Mouse (Mus musculus) lung, adult 18-20 months (tissue): ENCODE measurements around the gene Rsad1.

ENCODE experiments used
- DNase-seq, 2 experiments: peaks; one replicate each; pipeline ENCODE4 v3.0.0; 2022; ENCODE audit warnings: mixed read lengths in 2 of 2

Gene Rsad1

DNA sequence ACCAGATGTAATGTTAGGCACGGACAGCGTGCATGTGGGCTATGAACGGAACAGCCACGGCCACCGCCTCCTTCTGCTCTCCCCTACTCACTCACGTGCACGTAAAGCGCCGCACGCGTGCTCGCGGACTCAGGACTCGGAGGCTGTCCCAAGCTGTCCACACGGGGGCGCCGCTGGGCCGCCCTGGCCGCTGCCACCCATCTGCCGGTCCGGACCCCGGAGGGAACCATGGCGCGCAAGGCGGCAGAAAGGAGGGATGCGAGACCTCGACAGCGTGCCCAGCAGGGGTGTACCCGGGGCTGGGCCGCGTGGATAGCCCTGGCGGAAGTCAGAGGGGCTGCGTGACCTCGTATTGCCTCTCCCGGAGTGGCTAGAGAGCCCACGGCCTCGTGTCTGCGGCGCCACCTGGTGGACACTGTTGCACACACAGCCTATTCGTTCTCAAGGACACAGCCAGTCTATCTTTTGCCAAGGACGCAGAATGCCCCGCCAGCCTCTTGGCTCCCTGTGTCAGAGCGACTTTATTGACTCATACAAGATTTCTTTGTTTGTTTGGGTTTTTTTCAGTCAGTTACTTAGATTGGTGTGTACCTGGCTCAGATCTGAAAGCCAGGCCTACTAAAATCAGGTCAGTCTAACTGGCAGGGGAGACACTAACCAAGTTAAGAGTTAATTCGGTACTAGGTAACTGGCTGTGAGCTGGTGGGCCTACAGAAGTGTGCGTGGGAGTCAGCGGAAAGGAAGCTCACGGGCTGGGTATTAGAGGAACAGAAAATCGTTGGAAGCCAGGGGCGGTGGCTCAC, at the start of gene Rsad1:
Rsad1 (minus strand) TSS at position 368 of the 803 bp plus-strand sequence.
- DNase-seq, result peak; percentile 93 to 94

DNA sequence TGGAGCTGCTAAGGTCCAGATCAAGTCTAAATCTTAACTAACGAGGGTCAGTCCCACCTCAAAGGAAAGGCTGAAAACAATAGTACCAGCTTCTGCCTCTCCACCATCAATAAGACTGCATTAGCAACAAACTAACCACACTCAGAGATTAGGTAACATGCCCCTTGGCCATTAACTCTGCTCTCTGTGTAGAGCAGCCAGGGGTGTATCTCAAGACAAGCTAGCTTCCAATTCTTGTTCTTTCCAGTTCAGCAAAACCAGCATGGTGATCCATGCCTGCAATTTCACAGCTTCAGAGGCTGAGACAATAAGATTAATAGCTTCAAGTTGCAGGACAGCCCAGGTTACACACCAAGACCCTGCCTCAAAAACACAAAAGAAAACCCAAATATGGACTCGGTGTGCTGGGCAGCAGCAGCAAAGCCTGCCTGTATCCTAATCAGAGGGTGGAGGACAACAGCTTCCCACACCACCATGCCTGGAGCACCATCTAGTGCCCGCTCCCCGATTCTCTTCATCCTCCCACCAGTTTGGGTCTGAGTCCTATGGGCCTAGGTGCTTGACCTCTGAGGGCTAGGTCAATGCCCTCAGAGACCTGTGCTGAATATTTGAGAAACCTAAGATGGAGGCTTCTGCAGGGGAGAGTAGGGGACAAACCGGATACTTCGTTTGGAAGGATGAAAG, 49.5 kb upstream of the Rsad1 start:
- DNase-seq, result no peak

DNA sequence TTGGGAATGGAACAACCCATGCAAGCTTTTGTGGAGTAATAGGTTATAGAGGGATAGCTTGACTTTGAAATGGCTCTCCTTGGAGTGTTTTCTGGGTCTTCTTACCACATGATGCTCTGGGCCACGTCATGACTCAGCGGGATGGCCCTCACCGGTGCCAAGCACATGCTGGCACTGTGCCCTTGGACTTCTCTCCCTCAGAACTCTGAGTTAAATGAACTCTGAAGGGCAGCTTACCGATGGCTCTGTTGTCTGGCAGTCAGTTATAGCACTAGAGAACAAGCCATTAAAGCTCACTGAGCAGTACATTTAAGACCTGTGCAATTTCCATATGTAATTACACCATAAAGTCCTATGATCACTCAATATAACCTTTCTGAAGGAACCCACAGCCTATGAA, 48.3 kb upstream of the Rsad1 start:
- DNase-seq, result peak; percentile 20 to 33

DNA sequence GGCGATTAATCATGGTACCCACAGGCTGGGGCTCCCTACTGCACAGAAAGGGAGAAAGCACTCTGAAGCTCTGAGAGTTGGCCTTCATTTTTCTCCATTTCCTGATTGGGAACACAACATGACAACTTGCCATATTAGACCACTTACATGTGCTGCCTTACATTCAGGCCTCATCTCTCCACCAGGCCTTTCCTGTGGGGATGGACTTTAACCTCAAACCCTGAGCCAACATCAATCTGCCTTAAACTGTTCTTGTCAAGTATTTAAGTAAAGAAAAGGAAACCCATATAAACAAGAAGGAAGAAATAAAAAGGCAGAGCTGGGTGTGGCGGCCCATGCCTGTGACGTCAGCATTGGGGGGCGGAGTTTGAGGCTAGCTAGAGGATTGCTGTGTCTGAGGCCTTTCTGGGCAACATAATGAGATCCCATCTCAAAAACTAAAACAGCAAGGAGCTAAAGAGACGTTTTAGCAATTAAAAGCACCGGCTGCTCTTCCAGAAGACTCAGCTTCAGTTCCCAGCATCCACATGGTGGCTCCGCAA, 47.3 kb upstream of the Rsad1 start:
- DNase-seq, result peak; percentile 46 to 47

DNA sequence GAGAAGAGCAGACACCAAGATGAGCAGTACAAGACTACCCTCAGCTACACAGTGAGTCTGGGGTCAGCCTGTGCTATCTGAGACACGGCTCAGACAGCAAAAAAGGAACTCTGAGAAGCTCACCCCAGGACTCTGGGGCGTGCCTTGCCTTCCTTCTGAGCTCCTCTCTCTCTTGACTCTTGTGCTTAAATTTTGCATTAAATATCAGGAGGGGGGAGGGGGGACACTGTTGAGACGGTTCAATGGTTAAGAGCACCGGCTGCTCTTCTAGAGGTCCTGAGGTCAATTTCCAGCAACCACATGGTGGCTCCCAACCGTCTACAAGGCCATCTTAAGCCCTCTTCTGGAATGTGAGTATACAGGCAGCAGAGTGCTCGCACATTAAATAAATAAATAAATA, 38.5 kb upstream of the Rsad1 start:
- DNase-seq, result no peak

DNA sequence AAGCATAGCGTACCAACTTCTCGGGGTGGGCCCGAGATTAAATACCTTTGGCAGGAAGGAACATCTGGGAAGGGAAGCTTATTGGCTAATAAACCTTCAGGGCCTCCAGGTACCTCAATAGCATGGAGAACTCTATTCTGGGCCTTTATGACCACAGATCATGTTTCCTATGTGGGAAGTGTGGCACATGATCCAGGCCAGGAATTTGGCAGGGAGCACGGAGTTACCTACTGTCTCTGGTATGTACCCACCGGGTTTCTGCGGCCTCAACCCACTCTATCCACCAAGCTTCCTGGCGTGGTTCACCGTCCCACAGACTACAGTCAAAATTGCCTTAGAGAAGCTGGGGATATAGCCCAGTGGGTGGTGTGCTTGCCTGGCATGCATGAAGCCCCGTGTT, 36.0 kb upstream of the Rsad1 start:
- no peak for DNase-seq

DNA sequence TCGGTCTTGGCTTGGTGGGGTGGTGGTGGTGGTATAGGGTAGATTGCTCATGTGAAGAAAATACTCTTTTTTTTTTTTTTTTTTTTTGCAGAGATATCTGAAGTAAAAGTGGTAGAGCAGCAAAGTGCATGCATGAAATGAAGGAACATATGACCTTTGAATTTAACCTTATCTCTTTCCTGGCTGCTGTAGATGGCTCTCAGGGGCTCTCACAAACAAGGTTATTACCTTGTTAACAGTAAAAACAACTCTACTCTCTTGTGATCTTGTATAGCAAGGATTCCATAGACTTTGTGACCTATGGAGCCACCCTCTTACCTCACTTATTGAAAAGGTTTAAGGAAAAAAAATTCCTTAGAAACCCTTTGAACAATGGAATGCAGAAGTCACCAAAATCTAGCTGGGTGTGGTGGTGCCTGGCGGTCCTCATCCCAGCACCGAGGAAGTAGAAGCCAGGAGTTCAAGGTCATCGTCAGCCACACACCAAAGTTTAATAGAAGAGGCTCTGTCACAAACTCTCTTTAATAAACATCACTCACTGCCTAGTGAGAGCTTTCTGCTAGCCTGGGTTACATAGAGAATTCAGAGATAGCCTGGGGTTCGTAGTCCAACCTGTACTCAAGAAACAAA, 31.2 kb upstream of the Rsad1 start:
- no peak for DNase-seq

DNA sequence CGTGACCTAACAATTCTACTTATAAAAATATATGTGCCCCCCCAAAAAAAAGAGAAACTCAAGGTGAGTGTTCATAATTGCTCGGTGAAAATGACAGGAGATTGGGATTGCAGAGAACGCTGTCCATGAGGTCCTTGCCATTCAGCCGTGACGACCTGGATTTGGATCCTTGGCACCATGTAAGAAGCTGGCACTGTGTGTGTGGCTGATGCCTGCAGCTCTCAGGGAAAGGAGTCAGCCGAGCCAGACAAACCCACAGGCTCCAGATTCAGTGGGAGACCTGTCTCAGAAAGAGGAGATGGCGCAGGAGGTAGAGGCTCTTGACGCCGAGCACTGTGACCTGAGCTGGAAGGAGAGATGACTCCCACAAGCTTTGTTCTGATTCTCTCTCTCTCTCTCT, 27.3 kb upstream of the Rsad1 start:
- no peak for DNase-seq

DNA sequence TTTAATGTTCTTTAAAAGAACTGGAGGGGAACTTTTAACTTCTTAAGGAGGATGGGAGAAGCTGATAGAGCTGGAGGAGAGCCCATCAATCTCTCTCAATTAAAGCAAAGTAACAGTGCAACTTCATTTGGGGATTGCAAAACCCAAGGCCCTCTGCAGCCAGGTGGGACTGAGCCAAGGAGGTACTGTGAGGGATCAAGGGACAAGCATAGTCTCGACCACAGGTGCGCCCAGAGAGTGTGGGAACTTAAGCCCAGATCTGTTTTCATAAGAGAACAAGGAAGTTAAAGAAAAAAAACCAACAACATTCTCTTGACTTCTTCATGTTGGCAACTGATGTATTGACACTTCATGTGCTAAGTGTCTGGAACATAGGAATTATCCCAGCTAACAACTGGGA, 26.0 kb upstream of the Rsad1 start:
- peak; percentile 66 to 76 for DNase-seq

DNA sequence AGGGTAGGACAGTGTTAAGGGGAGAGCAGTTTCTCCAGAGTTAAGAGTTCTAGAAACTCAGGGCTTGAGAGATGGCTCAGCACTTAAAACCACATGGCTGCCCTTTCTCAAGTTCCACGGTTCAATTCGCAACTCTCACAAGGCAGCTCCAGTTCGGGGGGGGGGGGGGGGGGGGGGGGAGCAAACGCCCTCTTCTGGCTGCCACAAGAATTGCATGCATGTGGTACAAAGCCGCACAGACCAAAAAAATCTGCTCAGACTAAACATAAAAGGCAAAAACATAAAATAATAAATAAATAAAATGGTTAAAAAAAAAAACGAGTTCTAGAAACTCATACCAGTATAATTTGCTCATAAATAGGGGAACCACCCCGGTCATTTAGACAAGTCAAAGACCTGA, 25.5 kb upstream of the Rsad1 start:
- no peak for DNase-seq

DNA sequence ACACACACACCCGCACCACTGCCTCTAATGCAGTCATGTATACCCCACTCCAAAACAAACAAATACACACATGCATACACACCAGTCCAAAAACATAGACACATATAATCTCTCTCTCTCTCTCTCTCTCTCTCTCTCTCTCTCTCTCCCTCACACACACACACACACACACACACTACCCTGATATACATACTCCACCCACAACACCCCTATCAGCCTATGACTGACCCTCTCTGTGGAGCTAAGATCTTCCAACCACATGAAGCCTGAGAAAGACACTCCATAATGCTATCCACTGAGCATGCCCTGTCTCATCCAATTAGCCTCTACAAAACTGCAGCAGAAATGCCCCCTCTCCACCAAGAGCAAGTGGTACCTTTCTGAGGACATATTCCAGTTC, 22.8 kb upstream of the Rsad1 start:
- no peak for DNase-seq

DNA sequence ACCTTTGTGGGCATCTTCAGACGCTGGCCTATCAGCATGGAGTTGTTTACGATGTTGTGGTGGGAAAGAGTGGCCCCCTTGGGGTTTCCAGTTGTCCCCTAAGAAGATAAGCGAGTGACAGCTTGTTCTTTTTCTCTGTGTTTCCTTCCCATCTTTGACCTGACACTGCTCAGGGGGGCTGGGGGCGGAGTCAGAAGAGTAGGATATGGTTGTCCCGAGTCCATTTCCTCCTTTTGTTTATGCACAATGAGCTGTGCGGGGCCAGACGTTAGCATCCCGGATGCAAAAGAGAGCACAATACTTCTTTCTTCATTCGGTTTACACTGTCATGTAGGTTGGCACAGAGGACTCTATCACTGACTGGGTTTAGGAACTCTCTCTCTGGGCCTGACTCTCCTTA, 21.6 kb upstream of the Rsad1 start:
- peak in 1 of 2 experiments; percentile 21 for DNase-seq

DNA sequence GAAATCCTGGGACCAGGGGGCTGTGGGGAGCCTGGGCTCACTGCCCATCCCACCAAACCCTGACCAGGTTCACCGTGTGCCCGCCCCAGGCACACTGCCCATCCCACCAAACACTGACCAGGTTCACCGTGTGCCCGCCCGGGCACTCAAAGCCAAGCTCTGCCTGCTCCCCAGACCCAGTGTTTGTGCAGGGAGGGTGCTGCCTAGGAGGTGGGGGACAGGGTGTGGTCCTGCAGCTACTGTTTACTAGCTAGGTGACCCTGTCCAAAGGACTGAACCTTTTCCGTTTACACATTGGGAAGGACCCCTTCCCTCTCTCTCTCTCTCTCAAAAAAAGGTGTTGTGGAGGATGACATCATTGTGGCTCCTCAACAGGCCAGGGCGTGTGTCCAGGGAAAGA, 18.3 kb upstream of the Rsad1 start:
- DNase-seq, result no peak

DNA sequence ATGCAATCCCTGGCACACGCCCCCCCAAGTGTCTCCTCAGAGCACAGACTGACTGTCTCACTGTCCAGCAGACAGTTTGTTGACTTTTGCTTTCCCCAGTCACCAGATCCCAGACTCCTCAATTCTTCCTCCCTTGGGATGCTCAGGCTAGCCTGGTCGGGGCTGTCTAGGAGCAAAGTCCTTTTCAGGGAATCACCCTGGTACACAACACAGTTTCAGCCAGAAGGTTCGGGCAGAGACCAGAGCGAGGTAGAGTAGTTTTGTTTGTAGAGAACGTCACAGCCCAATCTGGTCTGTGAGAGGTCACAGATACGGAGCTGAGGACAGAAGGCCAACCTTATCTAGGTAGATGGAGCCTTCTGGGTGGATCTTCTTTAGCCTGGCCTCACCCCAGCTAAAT, 17.5 kb upstream of the Rsad1 start:
- DNase-seq, result no peak

DNA sequence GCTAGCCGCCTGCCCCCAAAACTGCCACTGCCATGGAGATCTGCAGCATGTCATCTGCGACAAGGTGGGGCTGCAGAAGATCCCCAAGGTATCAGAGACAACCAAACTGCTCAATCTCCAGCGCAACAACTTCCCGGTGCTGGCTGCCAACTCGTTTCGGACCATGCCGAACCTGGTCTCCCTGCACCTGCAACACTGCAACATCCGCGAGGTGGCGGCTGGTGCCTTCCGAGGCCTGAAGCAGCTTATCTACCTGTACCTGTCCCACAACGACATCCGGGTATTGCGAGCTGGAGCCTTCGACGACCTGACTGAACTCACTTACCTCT, 16.1 kb upstream of the Rsad1 start:
- DNase-seq, result peak; percentile 68 to 75

DNA sequence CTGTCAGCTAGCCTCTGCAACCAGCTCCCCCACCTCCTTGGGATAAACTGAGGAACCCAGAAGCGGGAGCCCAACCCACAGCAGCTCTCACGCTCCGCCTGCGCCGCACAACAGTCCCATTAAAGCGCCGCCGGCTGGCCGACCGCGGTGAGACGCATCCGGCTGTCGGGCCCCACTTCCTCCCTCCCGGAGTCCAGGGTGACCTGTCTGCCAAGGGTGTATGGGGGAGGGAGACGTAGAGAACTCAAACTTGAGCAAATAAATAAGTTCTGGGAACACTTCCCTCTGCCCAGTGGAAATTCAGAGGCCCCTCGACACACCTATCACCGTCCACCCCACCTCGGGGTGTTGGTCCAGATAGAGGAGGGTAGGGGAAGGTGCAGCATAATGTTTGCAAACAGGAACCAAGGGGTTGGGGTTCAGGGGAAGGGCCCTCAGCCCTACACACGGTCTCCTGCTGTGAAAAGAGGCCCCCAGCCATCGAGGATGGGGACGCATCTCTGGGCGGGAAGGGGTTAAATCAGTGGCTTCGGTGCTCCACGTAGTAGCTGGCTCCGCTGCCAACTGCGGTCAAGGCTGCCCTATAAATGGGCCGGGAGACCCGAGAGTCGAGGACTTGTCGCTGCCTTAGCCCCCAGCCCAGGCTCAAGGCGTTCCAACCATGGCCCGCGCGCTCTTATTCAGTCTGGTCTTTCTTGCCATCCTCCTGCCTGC, 15.5 kb upstream of the Rsad1 start, which contains the start of gene Chad:
Chad (plus strand) TSS at position 611 of the 714 bp plus-strand sequence.
- DNase-seq, result peak; percentile 69 to 79

DNA sequence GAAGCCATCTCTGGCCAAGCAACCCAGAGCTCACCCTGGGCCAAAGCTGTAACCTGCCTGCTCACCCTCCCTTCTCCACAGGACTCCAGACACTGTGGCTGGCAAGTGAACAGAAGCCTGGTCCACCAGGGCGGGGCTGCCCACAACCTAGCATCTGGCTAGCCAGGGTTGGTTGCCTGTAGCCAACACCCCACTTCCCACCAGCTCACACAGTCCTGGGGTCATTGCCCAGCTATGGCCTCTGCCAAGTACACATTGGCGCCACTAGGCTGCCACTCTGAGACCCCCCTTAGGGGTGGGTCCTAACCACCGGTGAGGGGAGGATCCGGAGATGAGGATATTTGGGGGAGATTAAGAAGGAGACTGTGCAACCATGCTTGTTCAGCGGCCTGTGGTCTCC, 14.8 kb upstream of the Rsad1 start:
- DNase-seq, result no peak

DNA sequence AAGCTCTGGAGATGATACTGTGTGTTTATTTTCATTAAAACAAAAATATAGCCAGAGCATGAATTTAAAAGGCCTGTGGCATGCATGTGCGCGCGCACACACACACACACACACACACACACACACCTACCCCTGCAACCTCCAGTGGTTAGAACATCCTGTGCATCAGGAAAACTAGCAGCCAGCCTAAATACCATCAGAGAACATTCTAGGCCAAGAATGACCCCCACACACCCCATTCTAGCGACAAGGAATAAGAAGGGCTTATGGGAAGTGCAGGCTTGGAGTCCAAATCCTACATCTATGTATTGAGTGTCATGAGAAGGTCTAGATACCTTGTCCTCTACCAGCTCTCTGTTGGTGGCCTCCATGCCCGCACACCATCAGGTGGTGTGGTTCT, 14.3 kb upstream of the Rsad1 start:
- no peak for DNase-seq

DNA sequence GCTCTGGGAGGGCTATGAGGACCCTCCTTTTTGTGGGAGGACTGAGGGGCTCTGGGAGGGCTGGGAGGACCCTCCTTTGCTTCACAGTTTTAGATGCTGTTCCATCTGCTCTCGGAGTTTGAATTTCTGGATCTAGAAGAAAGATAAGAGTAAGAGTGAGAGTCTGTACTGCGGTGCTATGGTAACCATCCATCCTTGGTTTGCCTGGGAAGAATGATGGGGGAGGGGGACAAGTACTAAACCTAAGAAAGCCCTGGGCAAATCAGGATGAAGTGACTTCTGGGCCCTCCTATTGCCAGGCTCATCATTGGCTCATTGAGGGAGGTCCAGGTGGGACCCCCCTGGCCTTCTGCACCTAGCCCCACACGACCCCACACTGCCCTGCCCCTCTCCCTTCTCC, 9.2 kb upstream of the Rsad1 start:
- DNase-seq, result no peak

DNA sequence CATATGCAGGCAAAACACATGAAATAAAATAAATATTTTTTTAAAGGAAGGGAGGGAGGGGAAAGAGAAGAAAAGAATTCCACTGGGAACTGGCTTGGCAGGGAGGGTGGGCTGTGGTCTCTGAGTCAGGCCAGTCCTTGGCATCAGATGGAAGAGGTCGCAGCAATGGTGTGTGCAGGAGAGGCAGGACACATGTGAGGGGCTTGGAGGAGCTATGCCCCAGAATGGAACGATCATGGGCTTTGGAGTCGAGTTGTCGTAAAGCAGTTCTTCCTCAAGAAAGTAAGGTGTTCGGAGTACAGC, 1.3 kb upstream of the Rsad1 start:
- DNase-seq, result no peak

DNA sequence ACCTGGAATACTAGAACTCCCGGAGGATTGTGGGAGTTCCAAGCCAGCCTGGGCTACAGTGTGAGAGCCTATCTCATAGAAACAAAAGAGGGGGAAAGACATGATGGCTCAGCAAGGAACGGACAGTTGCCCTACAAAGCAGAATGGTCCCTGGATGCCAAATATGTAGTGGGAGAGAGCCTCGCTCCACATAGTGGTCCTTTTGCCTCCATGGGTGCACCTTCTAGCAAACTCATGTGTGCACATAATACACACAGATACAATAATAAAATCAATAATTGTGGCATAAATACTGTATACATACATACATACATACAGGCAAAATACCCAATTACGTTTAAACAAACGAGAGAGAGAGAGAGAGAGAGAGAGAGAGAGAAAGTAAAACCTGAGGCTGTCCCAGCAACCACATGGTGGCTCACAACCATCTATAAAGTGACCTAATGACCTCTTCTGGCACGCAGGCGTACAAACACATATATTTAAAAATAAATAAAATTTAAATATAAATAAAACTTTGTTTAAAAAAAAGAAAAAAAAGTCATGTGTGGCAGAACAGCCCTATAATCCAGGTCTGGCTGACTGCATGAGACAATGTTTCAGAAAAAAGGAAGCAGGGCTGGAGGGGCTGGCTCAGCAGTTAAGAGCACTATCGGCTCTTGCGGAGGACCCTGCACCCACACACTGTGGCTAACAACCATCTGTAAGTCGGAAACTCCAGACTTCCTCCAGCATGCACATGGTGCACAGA, 811 bp upstream of the Rsad1 start:
- DNase-seq, result no peak

DNA sequence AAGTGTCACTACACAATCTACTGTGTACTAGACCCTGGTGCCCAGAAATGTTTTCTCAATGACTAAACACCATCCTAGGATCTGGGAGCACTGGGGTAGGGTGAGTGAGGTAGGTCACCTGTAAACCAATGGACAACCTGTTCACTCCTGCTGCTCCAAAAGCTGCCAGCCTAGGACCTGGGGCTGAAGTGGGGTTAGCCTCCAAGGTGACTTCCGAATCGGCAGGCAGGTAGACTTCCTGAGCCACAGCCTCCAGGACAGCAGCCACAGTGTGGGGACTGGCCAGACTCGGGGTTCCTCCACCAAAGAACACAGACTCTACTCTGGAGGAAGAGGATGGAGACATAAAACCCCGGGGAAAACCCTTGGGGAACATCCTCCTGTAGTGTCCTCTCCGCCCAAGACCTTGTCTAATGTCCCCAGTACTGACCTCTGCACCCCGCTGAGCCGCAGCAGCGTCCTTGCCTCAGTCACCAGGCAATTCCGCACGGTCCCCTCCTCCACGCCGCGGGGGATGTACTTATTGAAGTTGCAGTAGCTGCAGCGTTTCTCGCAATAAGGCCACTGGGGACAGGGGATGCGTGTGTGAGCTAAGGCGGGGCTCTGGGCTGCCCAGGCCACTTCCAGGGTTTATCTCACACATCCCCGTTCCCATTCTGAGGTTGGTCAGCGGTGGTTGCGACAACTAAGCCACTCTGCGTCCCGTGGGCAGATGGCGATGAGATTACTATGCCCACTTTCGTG, 842 bp downstream of the Rsad1 start:
- peak; percentile 47 to 52 for DNase-seq
